15 mouse cellular contexts compared by ENCODE assay signal in the genomic region with DNA sequence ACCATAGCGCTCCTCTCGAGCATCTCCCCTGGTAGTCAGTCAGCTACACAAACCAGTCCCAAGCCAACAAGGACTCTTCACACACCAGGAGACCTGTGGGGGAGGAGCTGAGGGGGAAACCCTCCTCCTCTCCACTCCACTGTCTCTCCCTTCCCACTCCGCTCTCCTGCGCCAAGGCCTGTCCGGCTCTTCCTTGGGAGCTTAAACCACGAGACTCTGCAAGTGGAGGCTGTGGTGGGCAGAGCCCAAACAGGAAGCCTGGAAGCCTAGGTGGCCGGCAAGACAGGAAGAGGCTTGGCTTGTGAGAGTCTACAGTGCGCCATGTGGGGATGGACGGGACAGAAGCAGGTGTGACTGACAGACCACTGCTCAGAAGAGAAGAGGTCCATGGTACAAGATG.
DNase-seq lines count a peak whose midpoint lies in the region; ATAC-seq and TF ChIP-seq lines count a peak whose summit lies in the region.
"Had no signal": no experiment of that assay in that cellular context is flagged by ENCODE, and none has a peak within 500 bp of the region (broad histone marks: within the 10 kb centered on the region; RNA-seq: fewer than 3 reads in every experiment).

No protein-coding gene starts in this region.

- H3K9me3 ChIP-seq in forebrain, embryonic 11.5 days (ENCODE audit: control insufficient read depth, low read length), result no peaks in the 10 kb centered on the region
- no peaks in the 10 kb centered on the region for H3K9me3 ChIP-seq in forebrain, embryonic 13.5 days (replicated peaks)
- no peaks in the 10 kb centered on the region for H3K9me3 ChIP-seq in lung, embryonic 15.5 days
- no peaks in the 10 kb centered on the region for H3K9me3 ChIP-seq in E14TG2a.4 (ENCODE audit: low read length)
- H3K9me3 ChIP-seq in limb, embryonic 10.5 days (replicated peaks), result no peaks in the 10 kb centered on the region
- H3K9me3 ChIP-seq: embryonic facial prominence, embryonic 15.5 days had no signal

- peak; percentile 48 for DNase-seq in forebrain, embryonic 11.5 days (ENCODE audit: low spot score)
- DNase-seq in lung, postnatal 25 days (ENCODE audit: low spot score), result no peak
- no peak for DNase-seq in limb, embryonic 10.5 days (ENCODE audit: low spot score)
- no peak for DNase-seq in retina, embryonic 14.5 days (ENCODE audit: low spot score)
- DNase-seq in kidney, postnatal 36 days, result no peak
- DNase-seq: adrenal gland, adult 8-10 months; cerebellum, adult 18-20 months; layer of hippocampus, adult 9-11 months; liver; retina, postnatal 1 day had no signal

- peaks cover 8% of the 10 kb centered on the region; the same call in 1 of the 2 replicates for H3K4me1 ChIP-seq in forebrain, embryonic 11.5 days (replicated peaks; ENCODE audit: control insufficient read depth, insufficient read depth, low read length)
- H3K4me1 ChIP-seq in forebrain, embryonic 13.5 days, result peaks cover 20% of the 10 kb centered on the region
- peaks cover 70% of the 10 kb centered on the region for H3K4me1 ChIP-seq in lung, embryonic 15.5 days
- peaks cover 76% of the 10 kb centered on the region for H3K4me1 ChIP-seq in E14TG2a.4 (replicated peaks; ENCODE audit: low read depth, low read length)
- H3K4me1 ChIP-seq in limb, embryonic 10.5 days, result peaks cover 69% of the 10 kb centered on the region

- H3K36me3 ChIP-seq in forebrain, embryonic 11.5 days (ENCODE audit: control insufficient read depth, insufficient read depth, low read length), result no peaks in the 10 kb centered on the region
- no peaks in the 10 kb centered on the region for H3K36me3 ChIP-seq in forebrain, embryonic 13.5 days (ENCODE audit: poor library complexity, severe bottlenecking)
- no peaks in the 10 kb centered on the region for H3K36me3 ChIP-seq in lung, embryonic 15.5 days
- no peaks in the 10 kb centered on the region for H3K36me3 ChIP-seq in E14TG2a.4 (ENCODE audit: insufficient read depth, low read length)
- no peaks in the 10 kb centered on the region for H3K36me3 ChIP-seq in limb, embryonic 10.5 days
- H3K36me3 ChIP-seq: embryonic facial prominence, embryonic 15.5 days had no signal

- 72% methylated on average over 9 of the region's 9 CpGs for WGBS in forebrain, embryonic 11.5 days
- 61% methylated on average over 9 of the region's 9 CpGs for WGBS in forebrain, embryonic 13.5 days
- 44% methylated on average over 9 of the region's 9 CpGs for WGBS in lung, embryonic 15.5 days
- 50% methylated on average over 9 of the region's 9 CpGs for WGBS in limb, embryonic 10.5 days

- no peak for ATAC-seq in forebrain, embryonic 11.5 days (replicated peaks; ENCODE audit: low FRiP score)
- no peak for ATAC-seq in forebrain, embryonic 13.5 days
- peak; percentile 8; the same call in 1 of the 2 replicates for ATAC-seq in lung, embryonic 15.5 days (ENCODE audit: borderline replicate concordance, extremely low read depth, low FRiP score, low TSS enrichment)

- H3K4me2 ChIP-seq in forebrain, embryonic 11.5 days (ENCODE audit: low read depth, low read length, severe bottlenecking), result no peak overlapping the region
- H3K4me2 ChIP-seq in forebrain, embryonic 13.5 days, result no peak overlapping the region
- no peak overlapping the region for H3K4me2 ChIP-seq in lung, embryonic 15.5 days
- H3K4me2 ChIP-seq: embryonic facial prominence, embryonic 15.5 days had no signal

- H3K9ac ChIP-seq in forebrain, embryonic 11.5 days (ENCODE audit: low read length), result no peak overlapping the region
- no peak overlapping the region for H3K9ac ChIP-seq in forebrain, embryonic 13.5 days
- H3K9ac ChIP-seq in lung, embryonic 15.5 days, result no peak overlapping the region
- H3K9ac ChIP-seq: embryonic facial prominence, embryonic 15.5 days had no signal

- TF ChIP-seq CTCF in E14TG2a.4 (conservative IDR thresholded peaks at IDR 0.05; ENCODE audit: low read length), result no peak

- H3K27me3 ChIP-seq in forebrain, embryonic 11.5 days (ENCODE audit: control insufficient read depth, insufficient read depth, low read length), result no peaks in the 10 kb centered on the region
- peaks cover 17% of the 10 kb centered on the region for H3K27me3 ChIP-seq in forebrain, embryonic 13.5 days
- H3K27me3 ChIP-seq in lung, embryonic 15.5 days, result no peaks in the 10 kb centered on the region
- H3K27me3 ChIP-seq in E14TG2a.4 (ENCODE audit: insufficient read depth, low read length), result peaks cover 13% of the 10 kb centered on the region
- H3K27me3 ChIP-seq in limb, embryonic 10.5 days (ENCODE audit: low read depth, poor library complexity, severe bottlenecking), result peaks cover 77% of the 10 kb centered on the region

- H3K4me3 ChIP-seq in forebrain, embryonic 11.5 days (ENCODE audit: low read depth, low read length), result no peak overlapping the region
- H3K4me3 ChIP-seq in forebrain, embryonic 13.5 days, result no peak overlapping the region
- H3K4me3 ChIP-seq in lung, embryonic 15.5 days, result no peak overlapping the region
- H3K4me3 ChIP-seq in E14TG2a.4 (replicated peaks; ENCODE audit: low read length), result peak overlapping the region; percentile 50
- H3K4me3 ChIP-seq in limb, embryonic 10.5 days, result no peak overlapping the region
- H3K4me3 ChIP-seq: embryonic facial prominence, embryonic 15.5 days had no signal

- H3K27ac ChIP-seq in forebrain, embryonic 11.5 days (ENCODE audit: low read depth, low read length), result no peak overlapping the region
- H3K27ac ChIP-seq in forebrain, embryonic 13.5 days, result no peak overlapping the region
- H3K27ac ChIP-seq in lung, embryonic 15.5 days, result peak overlapping the region; percentile 20
- peak overlapping the region; percentile 71 for H3K27ac ChIP-seq in limb, embryonic 10.5 days
- H3K27ac ChIP-seq: embryonic facial prominence, embryonic 15.5 days; kidney, postnatal 0 days had no signal

Comparison
In these comparisons a context has a peak if more than half of its experiments do, and no peak if none do; other contexts are left out.
1. H3K27ac ChIP-seq: peak in lung, embryonic 15.5 days (single experiment) and limb, embryonic 10.5 days (single experiment); none in forebrain, embryonic 11.5 days (single experiment) and forebrain, embryonic 13.5 days (single experiment).